Mouse (Mus musculus) embryonic facial prominence, embryonic 11.5 days (tissue): ENCODE measurements around the gene Myl6b. TPM values are rescaled to one million over a fixed set of nuclear protein-coding genes. Genes with fewer than 3 reads are reported as not detected.

ENCODE experiments used
- ATAC-seq: fragments of 200-750 bp; cut with Nextera tagmentation; replicated peaks from 2 replicates; pipeline ENCODE4 v1.8.0; 2017; ENCODE audit warnings: low read depth; ENCODE audit not compliant: insufficient number of reproducible peaks, low FRiP score, low TSS enrichment
- DNase-seq: peaks from one replicate; pipeline ENCODE4 v3.0.0-alpha.2; 2015; ENCODE audit warnings: low spot score
- H3K27ac ChIP-seq: fragments of 300-500 bp; sonication (generic); replicated peaks from 2 replicates; pipeline ENCODE4 v1.5.1; 2014; ENCODE audit warnings: mild to moderate bottlenecking, low read depth, low read length, control low read depth
- H3K27me3 ChIP-seq: fragments of 300-500 bp; sonication (generic); 2 replicates; pipeline ENCODE4 v1.6.1; 2014; ENCODE audit warnings: mild to moderate bottlenecking, low read length, moderate library complexity, mixed read lengths; ENCODE audit not compliant: control insufficient read depth, insufficient read depth
- H3K36me3 ChIP-seq: fragments of 300-500 bp; sonication (generic); replicated peaks from 2 replicates; pipeline ENCODE4 v1.6.1; 2014; ENCODE audit warnings: low read depth, mild to moderate bottlenecking, low read length, moderate library complexity, mixed read lengths; ENCODE audit not compliant: control insufficient read depth, insufficient read depth
- H3K4me1 ChIP-seq: fragments of 300-500 bp; sonication (generic); 2 replicates; pipeline ENCODE4 v1.6.1; 2014; ENCODE audit warnings: low read length, mixed read lengths; ENCODE audit not compliant: control insufficient read depth, insufficient read depth
- H3K4me2 ChIP-seq: fragments of 300-500 bp; sonication (generic); 2 replicates; pipeline ENCODE4 v1.6.1; 2014; ENCODE audit warnings: low read depth, mild to moderate bottlenecking, control low read depth, low read length, moderate library complexity
- H3K4me3 ChIP-seq: fragments of 300-500 bp; sonication (generic); 2 replicates; pipeline ENCODE4 v1.5.1; 2014; ENCODE audit warnings: low read depth, low read length, control low read depth
- H3K9ac ChIP-seq: fragments of 300-500 bp; sonication (generic); replicated peaks from 2 replicates; pipeline ENCODE4 v1.6.1; 2014; ENCODE audit warnings: mild to moderate bottlenecking, control low read depth, low read length
- H3K9me3 ChIP-seq: fragments of 300-500 bp; sonication (generic); replicated peaks from 2 replicates; pipeline ENCODE4 v1.6.1; 2016; ENCODE audit warnings: mild to moderate bottlenecking, low read length, inconsistent platforms, mixed read lengths; ENCODE audit not compliant: control insufficient read depth
- WGBS: fragments of 180-500 bp; shearing (Covaris S2); extraction: QIAGEN DNeasy Blood & Tissue Kit; methylation state at CpG from one replicate; pipeline ENCODE4 v1.1.7; 2014; 5-methylcytosine and 5-hydroxymethylcytosine counted together
- polyA plus RNA-seq: library from polyadenylated mRNA; unstranded; fragments of >200 nt; fragmentation: Nextera tagmentation; extraction: Ambion mirVana; gene quantifications from 2 replicates; pipeline ENCODE4 v1.2.1, GENCODE M21; 2014

The Myl6b gene
- polyA plus RNA-seq, 1 experiment from 2014 or later = 2.3 TPM

GRCm38 (mm10) chr10:128504641-128505370 lies 6.3 kb upstream of the Myl6b start:
- 76% methylated on average over 9 of the region's 9 CpGs for WGBS
- Histone ChIP-seq H3K4me3 (no peak overlapping the region), H3K9ac (no peak overlapping the region), H3K36me3 (no peaks in the 10 kb centered on the region), H3K27me3 (no peaks in the 10 kb centered on the region), H3K9me3 (no peaks in the 10 kb centered on the region), H3K27ac (no peak overlapping the region), H3K4me2 (no peak overlapping the region), H3K4me1 (no peaks in the 10 kb centered on the region)
- no peak for DNase-seq
- ATAC-seq = no peak

- Histone ChIP-seq H3K36me3 (no peaks in the 10 kb centered on the region), H3K4me3 (no peak overlapping the region), H3K27me3 (no peaks in the 10 kb centered on the region), H3K9ac (no peak overlapping the region), H3K4me2 (no peak overlapping the region), H3K27ac (no peak overlapping the region), H3K9me3 (no peaks in the 10 kb centered on the region), H3K4me1 (no peaks in the 10 kb centered on the region)
- WGBS = 79% methylated on average over 3 of the region's 3 CpGs
- DNase-seq (no peak), ATAC-seq (no peak)
These were observed 5.5 kb upstream of the Myl6b start for GRCm38 (mm10) chr10:128504012-128504411.

GRCm38 (mm10) chr10:128503532-128503931 lies 5.0 kb upstream of the Myl6b start:
- H3K4me3 ChIP-seq = no peak overlapping the region
- DNase-seq (no peak), ATAC-seq (no peak)
- no peaks in the 10 kb centered on the region for H3K36me3 ChIP-seq
- no peak overlapping the region for H3K9ac ChIP-seq
- no peak overlapping the region for H3K4me2 ChIP-seq
- WGBS = 75% methylated on average over 8 of the region's 8 CpGs
- H3K27me3 ChIP-seq = no peaks in the 10 kb centered on the region
- no peaks in the 10 kb centered on the region for H3K9me3 ChIP-seq
- H3K4me1 ChIP-seq = no peaks in the 10 kb centered on the region
- no peak overlapping the region for H3K27ac ChIP-seq

- WGBS = 72% methylated on average over 5 of the region's 5 CpGs
These were observed 3.9 kb upstream of the Myl6b start for GRCm38 (mm10) chr10:128502341-128502740.

GRCm38 (mm10) chr10:128499116-128499671 lies 709 bp upstream of the Myl6b start:
- H3K4me3 ChIP-seq = peak overlapping the region; percentile 49
- H3K27ac ChIP-seq = no peak overlapping the region
- peak overlapping the region; percentile 79 for H3K4me2 ChIP-seq
- WGBS = 3% methylated on average over 21 of the region's 21 CpGs
- peaks cover 4% of the 10 kb centered on the region; the same call in 1 of the 2 replicates for H3K4me1 ChIP-seq
- 0 out of 2 replicates have a peak, but pooled peaks have one; percentile 4 for ATAC-seq
- H3K27me3 ChIP-seq = no peaks in the 10 kb centered on the region
- peak; percentile 56 for DNase-seq
- H3K36me3 ChIP-seq = no peaks in the 10 kb centered on the region
- peak overlapping the region; percentile 58 for H3K9ac ChIP-seq
- H3K9me3 ChIP-seq = no peaks in the 10 kb centered on the region

More at GRCm38 (mm10) chr10:128502341-128502740, 3.9 kb upstream of the Myl6b start:
- H3K9me3 ChIP-seq = no peaks in the 10 kb centered on the region
- H3K4me3 ChIP-seq = no peak overlapping the region
- ATAC-seq (no peak), DNase-seq (no peak)
- no peak overlapping the region for H3K4me2 ChIP-seq
- H3K4me1 ChIP-seq = no peaks in the 10 kb centered on the region
- no peak overlapping the region for H3K9ac ChIP-seq
- no peaks in the 10 kb centered on the region for H3K36me3 ChIP-seq
- H3K27me3 ChIP-seq = no peaks in the 10 kb centered on the region
- H3K27ac ChIP-seq = no peak overlapping the region

GRCm38 (mm10) chr10:128497134-128497737 lies 1.2 kb downstream of the Myl6b start:
- Histone ChIP-seq H3K4me1 (peaks cover 4% of the 10 kb centered on the region; the same call in 1 of the 2 replicates), H3K9ac (no peak overlapping the region), H3K9me3 (no peaks in the 10 kb centered on the region), H3K4me2 (no peak overlapping the region), H3K27ac (no peak overlapping the region), H3K27me3 (no peaks in the 10 kb centered on the region), H3K36me3 (no peaks in the 10 kb centered on the region), H3K4me3 (no peak overlapping the region)
- ATAC-seq (no peak), DNase-seq (no peak)
- WGBS = 32% methylated on average over 6 of the region's 6 CpGs

- Histone ChIP-seq H3K27me3 (no peaks in the 10 kb centered on the region), H3K27ac (no peak overlapping the region), H3K4me1 (peaks cover 4% of the 10 kb centered on the region; the same call in 1 of the 2 replicates), H3K36me3 (no peaks in the 10 kb centered on the region), H3K9ac (0 out of 2 replicates have a peak overlapping the region, but pooled peaks have one; percentile 11), H3K4me3 (no peak overlapping the region), H3K4me2 (no peak overlapping the region), H3K9me3 (no peaks in the 10 kb centered on the region)
- ATAC-seq = no peak
- WGBS = 39% methylated on average over 6 of the region's 6 CpGs
- no peak for DNase-seq
These were observed 1.9 kb downstream of the Myl6b start for GRCm38 (mm10) chr10:128496509-128497077.
